Mouse (Mus musculus): ENCODE measurements at regions not wholly inside any gene's neighbourhood (a gene's known extent, or its start where the extent isn't known, plus 50 kb on each side); places are given as distances from the start of the nearest gene placed in this dataset.
"Not testable (repeated sequence)": the region's sequence is repeated elsewhere in the genome, so short reads cannot be mapped to it uniquely, and the experiment has no call there.

DNA sequence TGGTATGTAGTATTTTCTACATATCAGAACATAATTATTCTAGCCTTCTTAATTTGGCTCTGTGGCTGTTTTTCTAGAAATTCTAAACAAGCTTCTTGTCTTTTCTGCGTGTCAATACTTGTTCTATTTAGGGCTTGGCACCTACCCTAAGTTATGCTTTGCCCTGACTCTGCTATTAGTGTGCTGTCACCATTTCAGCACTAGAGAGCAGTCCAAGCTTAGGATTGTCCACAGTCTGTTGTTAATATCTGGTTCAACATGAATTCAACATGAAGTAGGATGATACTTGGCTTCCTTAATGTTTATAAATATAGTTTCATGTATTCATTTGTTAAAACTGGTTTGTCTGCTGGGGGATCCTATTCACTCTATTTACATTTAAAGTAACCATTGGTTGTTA lies 61.2 kb downstream of the Maged1 start:
- no peak overlapping the region for H3K9ac ChIP-seq (ENCODE audit: low read length)
- no peak for DNase-seq (ENCODE audit: low spot score)
- no peak overlapping the region for H3K4me2 ChIP-seq (replicated peaks; ENCODE audit: low read depth)
- ATAC-seq (ENCODE audit: low FRiP score, low TSS enrichment): no peak
- H3K9me3 ChIP-seq (ENCODE audit: control insufficient read depth, low read length): no peaks in the 10 kb centered on the region
- no peaks in the 10 kb centered on the region for H3K36me3 ChIP-seq (ENCODE audit: control insufficient read depth, insufficient read depth, low read length)
- 59% methylated on average over 1 of the region's 1 CpGs for WGBS
- no peaks in the 10 kb centered on the region for H3K27me3 ChIP-seq (ENCODE audit: control insufficient read depth, insufficient read depth, low read length)
- peak; percentile 63 for TF ChIP-seq CTCF (IDR thresholded peaks at IDR 0.05; ENCODE audit: low read depth)
- no peak for TF ChIP-seq EP300 (optimal IDR thresholded peaks at IDR 0.05)
- no peak overlapping the region for H3K4me3 ChIP-seq (ENCODE audit: low read depth, low read length)
- no peaks in the 10 kb centered on the region for H3K4me1 ChIP-seq (replicated peaks; ENCODE audit: control insufficient read depth, insufficient read depth)
- no peak overlapping the region for H3K27ac ChIP-seq (replicated peaks)

DNA sequence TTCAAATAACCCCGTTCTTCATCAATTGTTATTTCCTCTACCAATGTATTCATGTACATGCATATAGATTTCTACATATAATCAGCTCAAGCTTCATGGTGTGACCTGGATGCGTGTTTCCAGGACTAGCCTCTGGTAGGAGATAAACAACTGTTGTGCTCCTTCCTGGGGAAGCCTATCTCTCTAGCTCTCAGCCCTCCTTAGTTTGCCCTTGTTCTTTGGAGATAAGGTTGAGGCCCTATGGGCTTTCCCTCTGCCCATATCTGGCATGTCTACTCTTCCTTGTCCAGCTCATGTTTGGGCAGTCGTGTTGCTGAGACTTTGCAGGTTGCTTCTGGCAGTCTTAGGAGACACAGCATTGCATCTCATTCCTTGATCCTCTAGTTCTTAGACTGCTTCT lies 74.3 kb downstream of the Maged1 start:
- H3K9me3 ChIP-seq (ENCODE audit: control insufficient read depth, low read length); H3K4me3 ChIP-seq (ENCODE audit: low read depth, low read length); H3K36me3 ChIP-seq (ENCODE audit: control insufficient read depth, insufficient read depth, low read length); ATAC-seq (ENCODE audit: low FRiP score, low TSS enrichment); DNase-seq (ENCODE audit: low spot score); H3K4me1 ChIP-seq (replicated peaks; ENCODE audit: control insufficient read depth, insufficient read depth); H3K27ac ChIP-seq (replicated peaks); H3K27me3 ChIP-seq (ENCODE audit: control insufficient read depth, insufficient read depth, low read length); H3K9ac ChIP-seq (ENCODE audit: low read length); H3K4me2 ChIP-seq (replicated peaks; ENCODE audit: low read depth): not testable (repeated sequence)
- no CpG with 5 or more reads among the region's 3 CpGs for WGBS
